Mouse (Mus musculus) intestine, postnatal 0 days (tissue): ENCODE measurements around the gene Dnmt3a. TPM values are rescaled to one million over a fixed set of nuclear protein-coding genes. Genes with fewer than 3 reads are reported as not detected.

Experiments used
- ATAC-seq: fragments of 200-750 bp; cut with Nextera tagmentation; 2 replicates; pipeline ENCODE4 v1.8.0; 2017; ENCODE audit warnings: mild to moderate bottlenecking, moderate TSS enrichment, moderate library complexity
- H3K27ac ChIP-seq: fragments of 300-500 bp; sonication (generic); 2 replicates; pipeline ENCODE4 v1.5.1; 2014; ENCODE audit warnings: mild to moderate bottlenecking, low read depth, low read length, moderate library complexity
- H3K27me3 ChIP-seq: fragments of 300-500 bp; sonication (generic); replicated peaks from 2 replicates; pipeline ENCODE4 v1.6.1; 2014; ENCODE audit warnings: low read length, mixed read lengths; ENCODE audit not compliant: control insufficient read depth, insufficient read depth
- H3K36me3 ChIP-seq: fragments of 300-500 bp; sonication (generic); 2 replicates; pipeline ENCODE4 v1.6.1; 2014; ENCODE audit warnings: mild to moderate bottlenecking, moderate library complexity; ENCODE audit not compliant: control insufficient read depth, insufficient read depth
- H3K4me1 ChIP-seq: fragments of 300-500 bp; sonication (generic); replicated peaks from 2 replicates; pipeline ENCODE4 v1.6.1; 2014; ENCODE audit warnings: antibody characterized with exemption, low read length, mixed read lengths; ENCODE audit not compliant: control insufficient read depth, insufficient read depth
- H3K4me2 ChIP-seq: fragments of 300-500 bp; sonication (generic); replicated peaks from 2 replicates; pipeline ENCODE4 v1.6.1; 2014; ENCODE audit warnings: low read depth, mild to moderate bottlenecking, moderate library complexity
- H3K4me3 ChIP-seq: fragments of 300-500 bp; sonication (generic); 2 replicates; pipeline ENCODE4 v1.5.1; 2014; ENCODE audit warnings: low read depth, low read length
- H3K9ac ChIP-seq: fragments of 300-500 bp; sonication (generic); 2 replicates; pipeline ENCODE4 v1.6.1; 2014; ENCODE audit warnings: mild to moderate bottlenecking, low read depth, low read length
- H3K9me3 ChIP-seq: fragments of 300-500 bp; sonication (generic); 2 replicates; pipeline ENCODE4 v1.6.1; 2016; ENCODE audit warnings: mixed run types; ENCODE audit not compliant: control insufficient read depth
- CTCF ChIP-seq: sonication (generic); IDR thresholded peaks from 2 replicates; pipeline ENCODE4 v1.5.1; 2016; ENCODE audit warnings: low read depth, mild to moderate bottlenecking, control low read depth, antibody characterized with exemption, moderate library complexity
- WGBS: fragments of 180-500 bp; shearing (Covaris S2); extraction: QIAGEN DNeasy Blood & Tissue Kit; methylation state at CpG from one replicate; pipeline ENCODE4 v1.1.7; 2014; 5-methylcytosine and 5-hydroxymethylcytosine counted together
- polyA plus RNA-seq: library from polyadenylated mRNA; unstranded; fragments of >200 nt; fragmentation: Nextera tagmentation; extraction: Ambion mirVana; gene quantifications from 2 replicates; pipeline ENCODE4 v1.2.1, GENCODE M21; 2015

Dnmt3a gene
- polyA plus RNA-seq, 1 experiment from 2014 or later = 33.9 TPM

DNA sequence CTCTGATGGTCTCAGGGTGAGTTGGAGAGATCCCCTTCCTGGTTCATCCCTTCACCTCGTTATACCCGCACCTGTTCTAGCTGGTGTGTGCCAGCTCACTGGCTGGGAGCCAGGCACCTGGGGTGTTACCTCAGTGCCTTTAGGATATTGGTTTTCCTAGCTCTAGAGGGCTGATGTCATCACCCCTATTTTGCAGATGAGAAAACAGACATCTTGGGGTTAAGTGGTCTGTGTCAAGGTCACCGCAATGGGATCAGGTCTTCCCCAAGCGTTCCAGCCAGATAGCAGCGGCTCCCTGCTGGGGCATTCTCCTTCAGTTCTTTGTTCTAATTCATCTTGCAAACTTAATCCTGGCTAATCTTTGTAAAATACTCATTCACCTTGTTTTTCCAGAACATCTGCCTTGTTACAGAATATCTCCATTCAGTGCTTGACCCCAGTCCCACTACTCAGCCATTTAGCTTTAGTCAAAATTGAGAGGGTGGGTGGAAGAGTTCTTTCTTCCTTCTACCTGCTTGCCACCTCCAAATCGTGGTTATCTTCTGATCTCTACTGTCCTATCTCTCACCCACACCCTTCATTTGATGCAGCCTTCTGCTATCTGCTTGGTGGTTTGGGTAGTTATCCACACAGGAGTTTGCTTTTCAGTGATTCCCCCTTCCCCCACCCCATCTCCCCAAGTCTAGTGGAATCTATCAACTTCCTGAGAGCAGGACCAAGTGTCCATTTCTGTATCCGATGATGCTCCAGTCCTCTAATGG lies 84.2 kb downstream of the Dnmt3a start:
- H3K4me1 ChIP-seq = peaks cover 14% of the 10 kb centered on the region
- no peak for TF ChIP-seq CTCF
- ATAC-seq = no peak
- no peaks in the 10 kb centered on the region for H3K9me3 ChIP-seq
- peaks cover 16% of the 10 kb centered on the region; the same call in 1 of the 2 replicates for H3K36me3 ChIP-seq
- WGBS = 50% methylated on average over 7 of the region's 7 CpGs
- no peak overlapping the region for H3K4me2 ChIP-seq
- H3K27me3 ChIP-seq = no peaks in the 10 kb centered on the region
- H3K9ac ChIP-seq = no peak overlapping the region
- H3K4me3 ChIP-seq = no peak overlapping the region
- H3K27ac ChIP-seq = no peak overlapping the region

DNA sequence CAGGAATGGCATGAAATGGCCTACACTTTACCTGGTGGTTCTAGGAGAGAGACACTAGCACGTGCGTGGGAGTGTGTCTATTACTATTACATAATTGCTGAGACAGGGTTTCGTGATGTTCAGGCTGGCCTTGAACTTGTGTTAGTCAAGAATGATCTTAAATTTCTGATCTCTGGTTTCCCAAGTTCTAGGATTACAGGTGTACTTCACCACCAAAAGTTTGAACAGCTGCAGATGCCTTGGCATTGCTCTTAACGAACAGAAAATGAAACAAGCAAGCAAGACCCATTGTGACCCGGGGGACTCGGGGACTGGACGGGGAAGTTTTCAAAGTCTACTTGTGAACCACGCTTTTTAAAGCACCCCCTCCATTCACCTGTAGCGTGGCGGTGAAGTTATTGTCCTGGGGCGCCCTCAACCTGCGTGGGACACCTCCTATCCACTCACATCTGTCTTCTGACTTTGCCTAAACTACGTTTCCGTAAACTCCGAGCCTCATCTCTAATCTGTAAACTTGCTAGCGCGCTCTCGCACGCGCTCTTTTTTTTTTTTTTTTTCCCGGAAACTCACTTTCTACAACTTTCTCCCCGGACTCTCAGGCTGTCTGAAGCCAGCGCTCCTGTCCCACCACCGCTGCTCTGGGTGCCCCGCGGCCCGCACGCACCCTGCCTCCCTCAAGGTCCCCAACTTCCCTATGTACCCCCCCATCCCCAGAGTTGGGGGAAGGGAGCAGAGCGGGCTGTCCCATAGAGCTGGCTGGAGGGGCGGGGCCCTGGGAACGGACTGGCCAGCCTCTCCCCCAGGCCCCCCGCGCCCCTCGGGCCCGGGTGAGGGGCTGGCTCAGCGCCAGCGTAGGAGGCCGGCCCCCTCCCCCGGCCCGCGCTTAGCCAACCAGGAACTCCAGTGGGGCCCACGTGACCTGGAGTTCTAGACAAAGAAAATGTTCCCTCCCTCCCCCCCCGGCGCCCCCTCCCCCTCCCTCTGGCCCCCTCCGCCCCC lies 85.2 kb downstream of the Dnmt3a start:
- no peaks in the 10 kb centered on the region for H3K9me3 ChIP-seq

DNA sequence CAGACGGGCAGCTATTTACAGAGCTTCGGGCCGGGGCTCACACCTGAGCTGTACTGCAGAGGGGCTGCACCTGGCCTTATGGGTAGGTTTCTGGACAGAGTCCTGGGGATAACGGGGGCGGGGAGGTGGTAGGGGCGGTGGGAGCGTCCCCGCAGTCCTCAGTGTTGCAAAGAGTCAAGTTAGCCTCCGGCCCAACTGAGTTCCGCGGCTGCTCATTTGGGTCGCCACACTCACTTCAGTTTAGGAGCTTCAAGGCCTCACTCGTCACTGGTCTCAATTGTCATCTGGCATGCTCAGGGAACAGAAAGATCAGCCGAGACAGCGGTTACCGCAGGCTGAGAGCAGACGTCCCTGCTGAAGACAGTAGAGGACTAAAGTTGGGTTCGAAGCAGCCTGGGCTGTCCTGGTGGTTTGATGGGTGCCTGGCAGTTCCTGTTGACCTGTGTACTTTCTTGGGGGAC lies 86.0 kb downstream of the Dnmt3a start:
- 24% methylated on average over 15 of the region's 18 CpGs for WGBS
- TF ChIP-seq CTCF = no peak

More for the DNA sequence above, 85.2 kb downstream of the Dnmt3a start:
- peak overlapping the region; percentile 47 for H3K4me3 ChIP-seq
- no peak for TF ChIP-seq CTCF
- WGBS = 7% methylated on average over 41 of the region's 45 CpGs
- H3K4me1 ChIP-seq = peaks cover 14% of the 10 kb centered on the region
- H3K9ac ChIP-seq = peak overlapping the region; percentile 55
- H3K36me3 ChIP-seq = peaks cover 21% of the 10 kb centered on the region
- ATAC-seq = peak; percentile 31; the same call in 1 of the 2 replicates
- H3K27me3 ChIP-seq = no peaks in the 10 kb centered on the region
- H3K27ac ChIP-seq = peak overlapping the region; percentile 77
- H3K4me2 ChIP-seq = peak overlapping the region; percentile 97

DNA sequence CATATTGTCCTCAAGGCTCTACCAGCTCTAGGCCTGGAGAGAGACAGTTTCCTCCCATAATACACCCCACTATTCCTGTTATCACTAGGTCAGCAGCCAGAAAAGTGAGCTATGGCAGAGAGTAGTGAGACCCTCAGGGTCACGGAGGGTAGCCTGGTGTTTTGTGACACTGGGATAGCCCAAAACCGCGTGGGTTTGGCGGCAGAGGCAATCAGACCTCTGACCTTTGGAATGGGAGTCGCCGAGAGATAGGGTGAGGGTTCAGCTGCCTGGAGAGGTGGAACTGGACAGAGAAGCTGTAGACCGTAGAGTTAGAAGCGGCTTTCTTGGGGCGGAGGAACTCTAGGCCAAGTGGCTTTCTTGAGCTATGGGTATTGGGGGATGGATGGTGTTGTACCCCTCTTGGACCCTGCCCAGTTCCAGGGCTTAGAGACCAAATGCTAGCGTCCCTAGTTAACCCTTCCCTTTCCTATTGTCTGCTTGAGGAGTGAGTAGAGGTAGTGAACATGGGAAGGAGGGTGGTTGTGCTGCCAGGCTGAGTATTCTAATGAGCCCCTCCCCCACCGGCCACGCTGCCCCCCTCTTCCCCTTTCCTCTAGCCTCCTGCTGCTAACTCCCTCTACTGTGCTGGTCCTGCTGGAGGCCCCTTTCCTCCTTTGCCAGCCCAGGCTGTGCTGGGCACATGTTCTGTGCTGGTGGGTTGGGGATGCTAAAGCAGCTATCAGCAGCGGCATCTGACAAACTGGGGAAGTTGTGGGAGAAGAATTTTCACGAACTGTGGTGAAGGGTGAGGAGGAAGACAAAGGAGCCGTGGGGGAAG lies 86.6 kb downstream of the Dnmt3a start:
- no peaks in the 10 kb centered on the region for H3K9me3 ChIP-seq
- peak; percentile 25; the same call in 1 of the 2 replicates for ATAC-seq
- peak overlapping the region; percentile 97 for H3K4me2 ChIP-seq
- TF ChIP-seq CTCF = no peak
- WGBS = 18% methylated on average over 15 of the region's 15 CpGs
- peak overlapping the region; percentile 55; the same call in 1 of the 2 replicates for H3K9ac ChIP-seq
- peak overlapping the region; percentile 47 for H3K4me3 ChIP-seq
- peaks cover 14% of the 10 kb centered on the region for H3K4me1 ChIP-seq
- H3K27me3 ChIP-seq = no peaks in the 10 kb centered on the region
- peak overlapping the region; percentile 35; the same call in 1 of the 2 replicates for H3K27ac ChIP-seq
- peaks cover 35% of the 10 kb centered on the region for H3K36me3 ChIP-seq

More for the DNA sequence above, 86.0 kb downstream of the Dnmt3a start:
- peak overlapping the region; percentile 55; the same call in 1 of the 2 replicates for H3K9ac ChIP-seq
- peak overlapping the region; percentile 97 for H3K4me2 ChIP-seq
- no peaks in the 10 kb centered on the region for H3K27me3 ChIP-seq
- peaks cover 29% of the 10 kb centered on the region for H3K36me3 ChIP-seq
- ATAC-seq = peak; percentile 1; the same call in 1 of the 2 replicates
- peaks cover 14% of the 10 kb centered on the region for H3K4me1 ChIP-seq
- peak overlapping the region; percentile 47 for H3K4me3 ChIP-seq
- H3K9me3 ChIP-seq = no peaks in the 10 kb centered on the region
- 0 out of 2 replicates have a peak overlapping the region, but pooled peaks have one; percentile 35 for H3K27ac ChIP-seq

DNA sequence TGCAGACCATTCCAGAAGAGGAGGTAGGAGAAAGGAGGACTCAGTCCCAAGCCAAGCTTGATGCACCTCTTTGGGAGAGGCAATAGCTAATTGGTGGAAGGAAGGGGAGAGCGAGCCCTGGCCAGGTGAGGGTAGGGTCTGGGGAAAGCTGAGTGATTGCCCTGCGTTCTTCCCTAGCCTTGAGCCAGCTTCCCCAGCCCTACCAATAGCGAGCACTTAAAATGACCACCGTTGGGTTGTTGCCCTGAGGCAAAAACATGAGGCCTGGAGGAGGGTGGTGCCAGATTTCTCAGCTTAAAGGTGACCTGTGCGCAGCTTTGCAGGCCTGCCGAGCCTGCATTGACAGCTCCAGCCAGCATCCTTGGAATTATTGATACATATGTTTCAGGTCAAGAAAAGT lies 87.5 kb downstream of the Dnmt3a start:
- Histone ChIP-seq H3K9me3 (no peaks in the 10 kb centered on the region), H3K4me3 (no peak overlapping the region), H3K9ac (no peak overlapping the region), H3K36me3 (peaks cover 43% of the 10 kb centered on the region), H3K27me3 (no peaks in the 10 kb centered on the region), H3K4me2 (no peak overlapping the region; the same call in 1 of the 2 replicates), H3K27ac (no peak overlapping the region), H3K4me1 (peaks cover 14% of the 10 kb centered on the region)
- ATAC-seq = no peak
- 70% methylated on average over 6 of the region's 6 CpGs for WGBS
- TF ChIP-seq CTCF = no peak
